Mouse (Mus musculus): ENCODE data around the gene Olfr446. TPM values are rescaled to one million over a fixed set of nuclear protein-coding genes. Genes with fewer than 3 reads are reported as not detected.

Gene Olfr446
- total RNA-seq (2021) = not detected in 2 replicates
- long read RNA-seq, experiment 1 = 0 reads
- long read RNA-seq, experiment 2 = 0 reads

- no peak for DNase-seq
Measured at GRCm38 (mm10) chr6:42921077-42921476, at the start of gene Olfr446. Gene Olfr446 (plus strand): TSS chr6:42921377.

- no peak for DNase-seq
Measured at GRCm38 (mm10) chr6:42876323-42876722, 44.9 kb upstream of the Olfr446 start.

GRCm38 (mm10) chr6:42890141-42890540, 31.0 kb upstream of the Olfr446 start, which contains the start of gene Olfr448:
Gene Olfr448 (plus strand): TSS chr6:42890441.
- no peak for DNase-seq

GRCm38 (mm10) chr6:42900345-42900744, 20.8 kb upstream of the Olfr446 start:
- no peak for DNase-seq

- no peak for DNase-seq
Measured at GRCm38 (mm10) chr6:42908578-42908977, 12.6 kb upstream of the Olfr446 start, which contains the start of gene Olfr447. Gene Olfr447 (plus strand): TSS chr6:42908878.

GRCm38 (mm10) chr6:42948767-42949166, 27.6 kb downstream of the Olfr446 start, which contains the start of gene Olfr444:
Gene Olfr444 (plus strand): TSS chr6:42949067.
- DNase-seq = no peak

GRCm38 (mm10) chr6:42980377-42980776, 59.2 kb downstream of the Olfr446 start:
- DNase-seq = no peak

Other genes with a start within 250 kb of the Olfr446 start
- 57.6 and 59.4 TPM in 2 replicates for gene Tcaf1, start 211.3 kb upstream of the Olfr446 start, total RNA-seq (2021)
- not detected in 2 replicates for gene Olfr453, start 182.0 kb upstream of the Olfr446 start, total RNA-seq (2021)
- not detected in 2 replicates for gene Olfr38, start 165.0 kb upstream of the Olfr446 start, total RNA-seq (2021)
- not detected in 2 replicates for gene Olfr452, start 136.3 kb upstream of the Olfr446 start, total RNA-seq (2021)
- not detected in 2 replicates for gene Olfr450, start 109.4 kb upstream of the Olfr446 start, total RNA-seq (2021)
- not detected in 2 replicates for gene Olfr449, start 87.0 kb upstream of the Olfr446 start, total RNA-seq (2021)
- not detected in 2 replicates for gene Olfr448, start 30.9 kb upstream of the Olfr446 start, total RNA-seq (2021)
- gene Olfr447, start 12.5 kb upstream of the Olfr446 start, total RNA-seq (2021) = not detected in 2 replicates
- not detected in 2 replicates for gene Olfr444, start 27.7 kb downstream of the Olfr446 start, total RNA-seq (2021)
- gene Olfr441, start 185.0 kb downstream of the Olfr446 start, total RNA-seq (2021) = not detected in 2 replicates
- not detected in 2 replicates for gene Olfr237-ps1, start 225.2 kb downstream of the Olfr446 start, total RNA-seq (2021)
- not detected in 2 replicates for gene Olfr437, start 241.9 kb downstream of the Olfr446 start, total RNA-seq (2021)

All from adrenal gland, postnatal 14 days (tissue).